Mouse (Mus musculus): ENCODE measurements around the gene Nhsl1. TPM values are rescaled to one million over a fixed set of nuclear protein-coding genes. Genes with fewer than 3 reads are reported as not detected.
"Not testable (repeated sequence)": the region's sequence is repeated elsewhere in the genome, so short reads cannot be mapped to it uniquely, and the experiment has no call there.

Gene Nhsl1
- total RNA-seq, 2 experiments from 2014 or later, result 46.7 to 53.1 TPM

DNA sequence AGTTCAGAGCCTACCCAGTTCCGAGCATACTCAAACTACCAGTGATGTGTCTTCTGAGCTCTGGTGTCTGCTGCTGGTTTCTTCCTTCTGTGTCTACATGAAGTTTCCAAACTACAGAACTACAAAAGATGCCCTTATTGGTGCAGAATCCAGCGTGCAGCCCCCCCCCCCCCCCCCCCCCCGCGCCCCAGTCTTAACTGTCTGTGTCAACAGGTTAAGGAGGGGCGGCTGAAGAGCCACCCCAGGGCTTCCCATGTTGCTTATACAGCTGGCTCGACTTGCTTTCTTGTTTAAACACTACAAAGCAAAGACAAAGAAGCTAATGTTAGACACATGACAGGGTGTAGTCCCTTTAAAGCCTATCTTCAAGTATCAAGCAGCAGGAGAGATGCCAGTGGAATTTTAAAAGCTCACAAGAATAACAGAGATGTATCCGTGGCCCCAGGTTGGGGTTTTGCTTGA lies 127.6 kb downstream of the Nhsl1 start:
- no peak for DNase-seq

DNA sequence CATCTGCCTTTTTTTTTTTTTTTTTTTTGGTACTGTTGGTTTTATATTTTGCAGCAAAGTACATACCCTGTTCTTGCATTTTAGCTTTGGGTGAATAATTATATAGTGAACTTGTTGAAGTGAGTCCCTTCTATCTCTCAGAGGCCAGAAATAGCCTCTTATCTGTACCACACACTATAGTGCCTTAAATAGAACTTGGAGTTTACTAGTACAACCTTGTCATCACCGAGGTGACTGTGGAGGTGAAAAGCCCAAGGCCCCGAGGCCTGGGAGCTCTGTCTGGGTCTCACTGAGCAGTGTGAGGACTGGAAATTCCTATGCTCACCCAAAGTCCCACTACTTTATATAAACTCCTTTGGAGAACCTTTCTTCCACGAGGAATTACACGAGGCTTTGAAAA lies 128.5 kb downstream of the Nhsl1 start:
- no peak for DNase-seq

DNA sequence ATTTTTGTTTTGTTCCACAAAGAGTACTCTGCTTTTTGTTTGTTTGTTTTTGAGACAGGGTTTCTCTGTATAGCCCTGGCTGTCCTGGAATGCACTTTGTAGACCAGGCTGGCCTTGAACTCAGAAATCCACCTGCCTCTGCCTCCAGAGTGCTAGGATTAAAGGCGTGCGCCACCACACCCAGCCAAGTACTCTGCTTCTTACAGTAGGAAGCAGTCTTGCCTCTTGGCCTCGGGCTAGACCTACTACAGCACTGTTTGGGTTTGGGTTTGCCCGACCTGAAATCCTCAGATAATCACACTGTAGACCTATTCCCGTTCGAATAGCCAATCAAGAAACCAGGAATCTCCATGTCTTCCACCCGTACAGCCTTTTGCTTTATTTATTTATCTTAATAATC lies 130.1 kb downstream of the Nhsl1 start:
- not testable (repeated sequence) for DNase-seq

DNA sequence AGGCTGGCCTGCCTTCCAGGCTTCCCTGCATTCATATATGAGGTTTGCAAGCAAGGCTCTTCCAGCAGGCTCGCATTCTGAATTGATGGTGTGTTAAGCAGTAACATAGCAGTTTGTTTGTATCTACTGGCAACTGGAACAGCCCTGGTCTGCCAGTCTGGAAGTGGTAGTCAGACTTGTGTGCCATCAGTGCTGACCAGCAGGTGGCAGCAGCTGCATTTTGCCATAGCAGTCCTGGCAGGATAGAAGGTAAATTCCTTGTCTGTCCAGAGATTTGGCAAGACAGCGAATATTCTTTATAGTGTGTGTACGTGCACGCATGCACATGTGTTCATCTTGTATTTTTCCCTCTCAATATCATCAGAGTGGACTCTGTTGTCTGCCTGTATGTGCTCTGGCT lies 134.6 kb downstream of the Nhsl1 start:
- peak; percentile 83 to 85 for DNase-seq

DNA sequence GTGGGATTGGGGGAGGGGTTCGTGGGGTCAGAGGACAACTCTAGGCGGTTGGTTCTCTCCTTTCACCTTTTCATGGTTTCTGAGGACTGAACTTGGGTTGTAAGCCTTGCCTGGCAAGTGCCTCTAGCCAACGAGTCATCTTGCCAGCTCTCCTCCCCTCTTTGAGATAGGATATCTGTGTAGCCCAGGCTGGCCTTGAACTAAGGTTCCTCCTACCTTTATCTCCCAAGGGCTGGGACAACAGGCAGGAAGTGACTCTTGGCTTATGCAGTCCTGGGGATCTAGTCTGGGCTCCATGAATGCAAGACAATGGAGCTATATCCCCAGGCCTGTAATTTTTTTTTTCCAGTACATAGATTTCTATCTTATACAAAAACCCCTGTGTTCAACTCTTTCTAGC lies 135.4 kb downstream of the Nhsl1 start:
- DNase-seq, result no peak

DNA sequence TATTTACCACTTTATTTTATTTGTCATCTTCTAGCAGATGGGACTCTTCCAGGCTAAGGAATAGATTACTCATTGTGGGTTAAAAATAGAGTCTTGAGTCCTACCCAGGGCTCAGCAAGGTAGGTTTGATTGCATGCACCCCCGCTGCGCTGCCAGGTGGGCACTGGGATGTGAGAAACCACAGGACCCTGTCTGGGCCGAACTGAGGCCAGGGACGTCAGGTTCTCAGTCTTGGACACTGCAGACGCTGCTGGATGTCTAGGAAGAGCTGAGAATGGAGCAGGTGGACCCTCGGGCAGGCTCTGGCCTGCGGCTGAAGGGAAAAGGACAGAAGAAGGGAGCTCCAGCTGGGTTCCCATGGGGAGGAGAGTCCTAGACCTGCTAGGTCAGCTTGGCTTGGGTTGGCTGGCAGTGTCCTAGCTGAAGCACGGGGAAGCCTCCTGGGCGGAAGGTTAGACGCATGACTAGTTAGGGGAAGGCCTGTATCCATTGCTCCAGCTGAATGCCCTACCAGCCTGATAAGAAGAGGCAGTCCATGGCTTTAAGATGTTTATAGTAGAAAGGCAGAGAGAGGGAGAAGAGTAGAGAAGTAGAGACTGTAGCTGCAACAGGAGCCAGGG lies 136.6 kb downstream of the Nhsl1 start:
- no peak for DNase-seq

DNA sequence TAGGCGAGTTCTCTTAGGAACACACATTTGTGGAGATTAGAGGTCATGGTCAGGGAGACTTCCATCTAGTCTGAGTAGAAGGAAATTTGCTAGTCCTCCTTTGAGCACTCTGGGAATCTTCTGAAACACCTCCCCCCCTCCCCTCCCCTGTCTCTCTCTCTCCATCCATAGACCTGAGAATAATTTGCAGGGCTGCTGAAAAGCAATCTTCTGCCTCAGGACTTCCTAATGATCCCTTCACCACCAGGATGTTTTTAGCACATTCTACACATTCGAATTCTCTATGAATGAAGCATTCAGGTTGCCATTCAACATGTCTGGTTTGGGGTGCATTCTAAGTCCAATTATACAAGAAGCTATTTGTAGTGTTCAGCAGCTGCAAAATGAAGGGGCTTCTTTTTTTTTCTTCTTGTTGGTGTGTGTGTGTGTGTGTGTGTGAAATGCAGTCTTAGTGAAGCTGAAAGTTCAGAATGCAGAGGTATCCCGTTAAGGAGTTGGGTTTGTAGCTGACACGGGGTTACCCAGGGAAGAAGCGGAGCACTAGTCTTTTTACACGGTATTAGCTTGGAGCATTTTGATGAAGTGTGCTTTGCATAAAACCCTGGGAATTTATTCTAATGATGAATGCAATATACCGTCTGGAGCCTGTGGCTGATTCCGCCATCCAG lies 139.2 kb downstream of the Nhsl1 start:
- DNase-seq, result no peak

DNA sequence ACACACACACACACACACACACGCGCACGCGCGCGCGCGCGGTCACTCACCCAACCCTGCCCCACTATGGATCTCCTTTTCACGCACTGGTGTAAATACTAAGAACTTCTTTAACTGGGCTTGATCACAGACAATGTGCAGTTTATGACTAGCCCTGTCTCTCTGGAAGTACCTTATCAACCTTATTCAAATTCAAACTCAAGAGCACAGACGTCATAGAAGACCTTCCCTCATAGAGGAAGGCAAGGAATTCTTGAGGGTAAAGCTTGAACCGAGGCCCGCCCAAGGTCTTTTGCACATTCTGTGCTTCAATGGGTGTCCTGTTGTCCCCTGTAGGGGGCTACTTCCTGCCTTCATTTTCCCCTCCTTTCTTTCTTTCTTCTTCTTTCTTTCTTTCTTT lies 142.6 kb downstream of the Nhsl1 start:
- no peak for DNase-seq

DNA sequence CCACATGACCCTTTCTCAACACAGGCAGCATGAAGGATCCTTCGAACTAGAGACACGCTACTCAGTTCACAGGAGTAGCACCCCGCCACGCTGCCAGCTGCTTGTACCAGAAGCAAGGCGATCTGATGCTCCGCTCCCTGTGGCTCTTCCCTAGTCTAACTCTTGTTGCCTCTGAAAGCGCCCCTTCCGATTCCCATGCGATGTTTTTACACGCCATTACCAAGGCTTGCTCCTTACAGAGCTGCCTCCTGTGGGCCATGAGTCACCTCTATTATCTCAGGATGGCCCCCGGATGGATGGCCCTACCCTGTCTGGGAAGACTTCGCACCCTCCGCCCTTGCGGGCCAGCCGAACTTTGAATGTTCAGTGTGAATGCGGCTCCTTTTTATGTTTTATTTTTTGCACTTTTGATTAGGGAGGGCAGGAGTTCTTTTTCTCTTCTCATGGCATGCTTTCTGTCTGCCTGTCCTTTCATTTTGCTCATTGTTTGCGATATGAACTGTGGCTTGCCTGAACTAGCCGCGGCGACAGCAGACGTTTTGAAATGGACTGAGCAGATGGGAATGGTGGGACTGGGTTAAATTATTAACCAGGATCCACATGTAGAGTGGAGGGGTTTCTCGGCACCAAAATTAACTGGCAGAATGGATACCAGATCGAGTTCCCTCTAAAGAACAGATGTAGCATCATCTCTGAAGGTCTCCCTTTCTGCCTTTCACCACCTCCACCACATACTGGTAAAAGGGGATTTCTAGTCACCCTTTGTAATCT lies 144.5 kb downstream of the Nhsl1 start:
- no peak for DNase-seq

DNA sequence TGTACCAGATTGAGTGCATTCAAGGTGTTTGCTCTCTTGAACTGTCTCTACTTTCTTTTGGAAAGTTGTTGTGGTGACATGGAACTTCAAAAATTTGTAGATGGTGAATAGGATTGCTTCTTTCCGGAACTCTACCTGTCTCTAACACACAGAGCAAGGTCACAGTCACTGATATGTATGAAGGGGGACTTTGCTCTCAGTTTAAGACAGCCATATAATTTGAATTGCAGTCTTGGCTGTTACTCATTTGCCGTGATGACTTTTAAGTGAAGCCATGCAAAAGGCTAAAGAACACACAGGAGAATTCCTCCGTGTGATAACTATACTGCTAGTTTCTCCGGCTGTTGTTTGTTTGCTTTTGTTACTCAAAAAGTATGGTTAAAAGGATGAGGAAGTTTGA lies 149.6 kb downstream of the Nhsl1 start:
- no peak for DNase-seq

DNA sequence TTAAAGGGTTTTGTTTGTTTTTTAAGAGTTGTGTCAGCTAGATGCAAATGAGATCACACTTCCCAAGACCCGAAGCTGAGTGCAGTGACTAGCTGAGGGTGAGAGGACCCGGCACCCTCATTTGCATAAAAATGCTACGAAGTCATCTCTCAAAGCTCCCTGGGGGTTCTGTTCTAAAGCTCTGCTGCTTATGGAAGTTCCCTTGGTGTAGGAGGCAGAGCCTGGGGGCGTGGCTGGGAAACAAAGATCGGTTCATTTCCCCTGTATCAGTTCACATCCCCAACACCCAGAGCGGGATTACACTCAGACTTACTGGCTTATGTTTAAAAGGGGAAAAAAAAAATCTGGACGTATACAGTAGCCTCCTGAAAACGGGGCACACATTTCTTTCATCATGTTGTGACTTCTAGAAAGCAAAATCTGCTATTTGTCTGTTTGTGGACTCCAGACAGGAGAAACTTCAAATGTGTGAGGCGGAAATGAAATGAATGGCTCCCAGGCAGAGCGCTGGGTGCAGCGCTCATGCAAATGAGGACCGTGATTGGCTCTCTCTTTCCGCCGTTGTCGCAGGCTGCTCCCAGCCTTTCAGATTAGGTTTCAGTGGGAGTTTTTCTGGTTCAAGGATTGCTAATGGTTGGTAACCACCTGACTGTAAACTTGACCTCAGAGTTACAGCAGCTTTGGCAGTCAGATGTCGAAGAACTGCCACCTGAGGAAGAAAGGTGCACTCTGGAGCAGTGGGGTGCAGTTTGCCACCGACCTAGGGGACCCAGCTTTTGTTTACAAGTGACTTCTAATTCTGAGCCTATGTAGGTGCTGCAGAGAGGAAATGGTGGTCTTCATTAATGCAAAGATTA lies 150.7 kb downstream of the Nhsl1 start:
- DNase-seq, result no peak

DNA sequence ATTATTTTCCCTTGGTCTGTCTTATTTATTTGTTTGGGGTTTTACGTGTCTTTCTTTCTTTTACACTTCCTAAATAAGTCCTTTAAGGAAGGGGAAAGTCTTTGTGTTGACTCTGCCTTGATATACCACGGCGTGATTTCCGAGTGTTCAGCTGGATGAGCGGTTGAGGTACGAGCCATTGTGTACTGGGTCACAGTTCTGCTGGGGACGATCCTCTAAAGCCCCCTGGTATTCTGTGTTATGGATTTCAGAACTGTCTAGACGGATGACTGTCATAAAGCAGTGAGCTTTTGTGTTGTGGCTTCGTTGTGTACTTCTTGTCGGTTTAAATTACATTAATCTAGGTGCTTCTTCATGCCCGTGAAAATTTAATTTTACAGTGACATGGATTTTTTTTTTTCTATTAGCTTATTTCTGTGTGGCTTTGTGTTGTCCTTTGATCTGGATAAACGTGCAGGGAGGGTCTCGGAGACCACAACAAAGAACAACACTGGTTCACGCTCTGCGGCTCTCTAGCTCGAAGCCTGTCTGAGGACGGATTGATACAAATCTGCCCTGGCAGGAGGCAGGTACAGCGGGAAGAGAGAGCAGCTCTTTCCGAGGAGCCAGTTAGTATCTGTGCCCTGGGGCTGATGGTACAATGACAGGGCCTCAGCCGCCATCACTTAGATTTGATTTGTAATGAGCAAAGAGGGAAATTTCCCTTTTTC lies 151.7 kb downstream of the Nhsl1 start:
- no peak for DNase-seq

DNA sequence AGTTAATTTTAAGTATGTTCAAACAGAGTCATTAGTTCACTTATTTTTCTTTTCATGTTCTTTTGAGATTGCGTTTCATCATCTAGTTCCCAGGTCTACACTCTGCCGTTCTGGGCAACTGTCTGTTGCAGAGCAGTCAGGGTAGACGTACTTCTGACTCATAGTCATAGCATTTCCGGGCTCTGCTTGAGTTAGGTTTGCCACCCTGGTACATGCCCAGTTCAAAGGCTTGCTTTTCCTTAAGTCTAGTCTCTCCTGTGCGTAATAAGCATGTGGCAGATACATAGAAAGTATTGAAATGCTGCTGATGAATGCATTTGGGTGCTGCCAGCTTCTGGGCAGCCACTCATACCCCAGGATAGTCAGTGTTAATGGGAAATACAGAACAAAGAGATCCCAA lies 152.9 kb downstream of the Nhsl1 start:
- no peak for DNase-seq

DNA sequence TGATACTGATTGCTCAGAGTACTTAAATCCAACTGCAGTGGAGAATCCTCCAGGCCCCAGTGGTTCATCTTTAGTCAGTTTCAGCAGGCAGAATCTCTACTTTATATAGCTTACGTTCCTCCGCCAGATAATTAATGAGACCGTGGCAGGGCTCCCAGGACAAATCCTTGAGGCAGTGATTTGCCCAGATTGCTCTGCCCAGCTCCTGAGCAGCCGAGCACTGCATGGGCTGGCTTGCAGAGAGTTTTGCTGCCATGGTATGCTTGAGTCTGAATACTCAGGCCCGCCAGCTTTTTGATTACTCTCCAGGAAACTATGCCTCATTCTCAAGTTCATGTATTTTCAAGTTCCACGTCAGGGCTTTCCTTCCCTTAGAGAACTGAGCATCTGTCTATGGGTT lies 156.3 kb downstream of the Nhsl1 start:
- DNase-seq, result no peak

DNA sequence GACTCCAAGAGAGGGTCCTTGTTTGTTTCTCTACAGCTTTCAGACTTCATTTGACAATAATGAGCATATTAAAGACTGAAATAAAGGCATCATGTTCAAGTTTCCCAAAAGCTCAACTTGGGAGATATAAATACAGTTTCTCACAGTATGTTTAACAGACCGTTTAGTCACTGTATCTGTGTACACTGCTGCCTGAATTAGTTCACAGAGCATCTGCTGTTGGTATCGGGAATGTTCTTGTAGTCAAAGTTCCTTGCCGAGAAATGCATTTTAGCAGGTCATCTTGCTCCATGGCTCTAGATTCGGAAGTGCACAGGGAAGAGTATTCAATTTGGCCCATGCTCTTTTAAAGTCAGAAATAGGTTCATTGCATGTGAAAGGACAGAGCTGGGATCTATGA lies 159.5 kb downstream of the Nhsl1 start:
- no peak for DNase-seq

DNA sequence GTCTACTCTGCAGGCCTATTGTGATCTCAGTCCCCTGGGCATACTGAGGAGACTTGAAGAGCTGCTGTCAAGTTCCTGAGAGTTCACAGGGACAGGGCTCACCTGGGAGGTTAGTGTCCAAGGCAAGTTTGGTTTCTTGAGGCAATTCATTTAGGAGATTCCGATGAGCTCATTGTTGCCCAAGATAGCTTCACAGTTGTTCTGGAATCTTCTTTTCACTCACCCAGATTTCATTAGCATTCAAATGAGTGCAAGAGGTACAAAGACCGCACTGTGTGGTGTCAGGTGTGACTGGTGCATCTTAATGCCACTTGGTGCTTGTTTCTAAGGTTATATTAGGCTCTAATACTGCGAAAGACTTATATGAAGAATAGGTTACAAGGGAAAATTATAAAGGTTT lies 160.5 kb downstream of the Nhsl1 start:
- no peak for DNase-seq

DNA sequence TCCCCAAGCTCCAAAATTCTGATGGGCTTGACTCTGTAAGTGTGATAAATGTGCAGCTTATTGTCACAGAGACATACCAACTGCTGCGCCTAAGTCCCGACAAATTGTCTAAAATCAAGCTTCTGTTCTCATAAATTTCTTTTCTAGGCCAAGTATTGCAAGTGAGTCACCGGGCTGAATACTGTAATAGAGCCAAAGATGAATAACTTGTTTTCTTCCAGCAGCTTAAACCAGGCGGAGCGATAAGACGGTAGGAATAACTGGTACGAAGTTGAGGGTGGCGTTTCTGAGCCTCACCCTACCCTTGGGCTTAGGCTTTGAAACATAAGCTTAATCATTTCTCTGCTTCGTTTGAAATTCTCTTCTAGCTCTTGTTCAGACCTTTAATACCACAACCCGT lies 162.1 kb downstream of the Nhsl1 start:
- no peak for DNase-seq

DNA sequence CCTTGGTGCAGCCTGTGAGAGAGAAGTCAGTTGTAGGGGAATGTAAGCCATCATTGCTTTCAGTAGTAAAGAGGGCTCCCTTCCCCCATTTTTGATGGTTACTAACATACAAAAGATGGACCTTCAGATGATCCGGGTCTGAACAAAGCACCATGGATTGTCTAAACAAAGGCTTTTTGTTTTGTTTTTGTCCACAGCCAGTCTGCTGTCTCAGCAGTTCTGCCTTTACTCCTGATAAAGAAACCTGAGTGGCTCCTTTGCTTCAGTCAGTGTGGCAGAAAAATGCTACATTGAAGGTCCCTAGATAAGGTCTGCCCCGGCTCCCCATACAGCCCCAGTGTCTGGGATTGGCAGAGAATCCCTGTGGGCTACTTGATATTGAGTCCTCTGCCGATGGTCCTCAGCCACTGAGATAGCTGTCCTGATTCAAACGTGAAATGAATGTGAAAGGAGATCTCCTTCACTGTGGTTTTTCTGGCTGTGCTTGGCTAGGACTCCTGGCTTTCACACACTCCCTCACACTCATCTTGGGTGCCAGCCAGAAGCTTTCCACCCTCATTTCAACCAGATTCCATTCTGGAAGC lies 163.9 kb downstream of the Nhsl1 start:
- peak; percentile 59 to 60 for DNase-seq

DNA sequence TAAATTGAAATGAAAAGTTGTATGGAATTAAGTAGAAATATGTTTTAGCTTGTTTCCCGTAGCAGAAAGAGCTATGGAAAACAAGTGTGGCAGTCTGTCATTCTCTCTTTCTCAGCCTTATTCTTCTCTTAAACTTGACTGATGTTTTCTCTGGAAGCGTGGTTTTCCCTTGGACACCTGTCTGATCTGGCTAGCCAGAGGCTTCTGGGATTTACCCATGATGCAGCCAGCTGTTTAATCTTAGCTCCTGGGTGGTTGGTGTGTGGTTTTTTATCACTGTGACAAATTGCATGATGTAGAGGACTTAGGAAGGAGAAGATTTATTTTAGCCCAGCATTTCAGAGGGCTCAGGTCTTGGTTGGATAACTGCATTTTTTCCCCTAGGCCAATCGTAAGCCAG lies 164.9 kb downstream of the Nhsl1 start:
- DNase-seq, result no peak

DNA sequence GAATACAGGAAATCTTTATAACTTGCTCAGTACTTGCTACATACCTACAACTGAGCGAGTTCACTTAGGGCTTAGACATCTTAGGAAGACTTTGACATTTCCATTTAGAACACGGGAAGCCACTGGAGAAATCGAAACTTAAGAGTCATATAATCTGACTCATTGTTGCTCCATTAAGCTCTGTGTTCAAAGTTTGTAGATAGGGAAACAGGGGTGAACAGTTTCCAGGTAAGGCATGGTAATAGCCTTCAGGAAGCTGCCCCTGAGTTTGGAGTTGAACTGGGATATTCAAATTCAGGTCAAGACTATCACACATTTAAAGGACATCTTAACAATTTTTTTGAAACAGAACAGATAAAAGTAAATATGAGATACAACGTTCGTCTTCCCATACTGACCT lies 165.9 kb downstream of the Nhsl1 start:
- no peak for DNase-seq

DNA sequence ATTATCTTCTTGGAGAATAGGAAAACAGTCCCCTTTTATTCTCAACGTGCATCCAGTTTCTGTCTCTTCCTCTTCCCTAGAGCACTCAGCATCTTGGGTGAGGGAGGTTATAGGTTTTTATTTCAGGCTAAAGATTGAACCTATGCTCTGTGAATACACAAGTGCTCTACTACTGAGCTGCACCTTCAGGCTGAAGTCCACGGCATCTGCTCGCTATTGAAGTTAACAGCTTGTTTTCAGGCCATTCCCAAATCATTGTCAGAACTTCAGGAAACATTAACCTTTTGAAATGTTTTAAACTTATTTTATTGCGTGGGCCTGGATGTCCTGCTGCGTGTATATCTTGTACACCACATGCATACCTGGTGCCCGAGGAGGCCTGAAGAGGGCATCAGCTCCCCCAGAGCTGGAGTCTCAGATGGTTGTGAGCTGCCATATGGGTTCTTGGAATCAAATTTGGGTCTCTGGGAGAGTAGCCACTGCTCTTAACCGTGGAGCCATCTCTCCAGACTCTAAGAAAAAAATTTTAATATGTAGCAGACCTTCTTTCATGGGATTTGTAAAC lies 169.5 kb downstream of the Nhsl1 start:
- no peak for DNase-seq
